Mouse (Mus musculus): ENCODE results near the gene Elp6. TPM values are rescaled to one million over a fixed set of nuclear protein-coding genes. Genes with fewer than 3 reads are reported as not detected.
A peak's percentile ranks its signal among the peaks of the same experiment; 100 is the strongest.

Gene Elp6
- total RNA-seq (2014; rRNA removed) (27.8 and 35.2 TPM in 2 replicates), polyA plus RNA-seq (2015; fragmentation: Nextera tagmentation; extraction: Ambion mirVana) (27.1 and 27.5 TPM in 2 replicates)

DNA sequence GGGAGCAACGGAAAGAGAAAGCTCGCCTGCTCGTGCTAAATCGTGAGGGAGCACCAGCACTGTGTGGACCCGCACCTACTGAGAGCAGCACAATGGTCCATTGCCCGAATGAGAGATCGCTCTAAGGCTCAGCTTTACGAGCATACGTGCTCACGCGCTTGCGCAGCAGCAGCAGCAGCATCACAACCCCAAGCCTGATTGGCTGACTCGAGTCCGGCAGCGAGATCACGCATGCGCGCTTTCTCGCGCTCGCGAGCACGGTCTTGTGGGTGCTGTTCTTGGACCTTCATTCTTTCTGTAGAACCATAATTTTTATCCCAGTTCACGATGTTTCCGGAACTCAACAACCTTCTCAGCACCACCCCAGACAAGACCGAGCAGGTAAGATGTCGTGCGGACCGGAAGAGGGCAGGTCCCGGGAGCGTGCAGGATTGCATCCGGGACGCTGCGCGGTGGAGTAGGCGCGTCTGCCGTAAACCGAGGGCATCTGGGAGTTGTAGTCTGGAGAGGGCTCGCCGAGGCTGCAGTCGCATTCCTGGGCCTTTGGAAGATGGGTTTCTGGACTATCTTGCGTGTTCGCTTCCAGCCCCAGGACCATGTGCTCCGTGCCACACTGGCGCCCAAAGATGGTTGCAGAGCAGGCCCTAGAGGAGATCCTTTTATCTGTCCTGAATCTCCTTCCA, at the start of gene Elp6:
Elp6 (plus strand) TSS at position 205 of the 683 bp plus-strand sequence.
- under 1% methylated on average over 46 of the region's 46 CpGs for WGBS
- peak; percentile 42; the same call in 1 of the 2 replicates for TF ChIP-seq CTCF (IDR thresholded peaks at IDR 0.05; ENCODE audit: low read depth)
- H3K9me3 ChIP-seq (ENCODE audit: low read length) = no peaks in the 10 kb centered on the region
- H3K9ac ChIP-seq = peak within 1 kb of the TSS; percentile 57
- H3K36me3 ChIP-seq (ENCODE audit: insufficient read depth) = peaks cover 5% of the 10 kb centered on the region
- no peaks in the 10 kb centered on the region for H3K4me1 ChIP-seq (ENCODE audit: insufficient read depth)
- ATAC-seq = peak; percentile 98
- DNase-seq = peak; percentile 98
- peak within 1 kb of the TSS; percentile 94 for H3K27ac ChIP-seq (ENCODE audit: low read depth, low read length)
- peak within 1 kb of the TSS; percentile 57 for H3K4me2 ChIP-seq (ENCODE audit: low read depth)
- H3K4me3 ChIP-seq (ENCODE audit: low read depth, low read length) = peak within 1 kb of the TSS; percentile 49
- H3K27me3 ChIP-seq (ENCODE audit: insufficient read depth, low read length) = no peaks in the 10 kb centered on the region

- TF ChIP-seq CTCF (IDR thresholded peaks at IDR 0.05; ENCODE audit: low read depth) = no peak
- Histone ChIP-seq H3K4me2 (ENCODE audit: low read depth) (no peak overlapping the region), H3K36me3 (ENCODE audit: insufficient read depth) (peaks cover 23% of the 10 kb centered on the region), H3K27me3 (ENCODE audit: insufficient read depth, low read length) (no peaks in the 10 kb centered on the region), H3K4me1 (ENCODE audit: insufficient read depth) (peaks cover 19% of the 10 kb centered on the region), H3K4me3 (ENCODE audit: low read depth, low read length) (no peak overlapping the region), H3K9me3 (ENCODE audit: low read length) (no peaks in the 10 kb centered on the region), H3K27ac (ENCODE audit: low read depth, low read length) (peak overlapping the region; percentile 50), H3K9ac (no peak overlapping the region)
- ATAC-seq (peak; percentile 81), DNase-seq (peak; percentile 68)
- 24% methylated on average over 15 of the region's 15 CpGs for WGBS
Observed at GRCm38 (mm10) chr9:110255407-110256019, 49.5 kb upstream of the Elp6 start.

GRCm38 (mm10) chr9:110258646-110259045, 46.3 kb upstream of the Elp6 start:
- WGBS = 83% methylated on average over 6 of the region's 6 CpGs
- DNase-seq (no peak), ATAC-seq (no peak)
- Histone ChIP-seq H3K4me3 (ENCODE audit: low read depth, low read length) (no peak overlapping the region), H3K27ac (ENCODE audit: low read depth, low read length) (no peak overlapping the region), H3K9me3 (ENCODE audit: low read length) (no peaks in the 10 kb centered on the region), H3K4me1 (ENCODE audit: insufficient read depth) (peaks cover 10% of the 10 kb centered on the region; the same call in 1 of the 2 replicates), H3K9ac (no peak overlapping the region), H3K4me2 (ENCODE audit: low read depth) (no peak overlapping the region), H3K27me3 (ENCODE audit: insufficient read depth, low read length) (no peaks in the 10 kb centered on the region), H3K36me3 (ENCODE audit: insufficient read depth) (peaks cover 36% of the 10 kb centered on the region)
- TF ChIP-seq CTCF (IDR thresholded peaks at IDR 0.05; ENCODE audit: low read depth) = no peak

- no peak for ATAC-seq
- Histone ChIP-seq H3K36me3 (ENCODE audit: insufficient read depth) (peaks cover 36% of the 10 kb centered on the region), H3K27me3 (ENCODE audit: insufficient read depth, low read length) (no peaks in the 10 kb centered on the region)
Observed at GRCm38 (mm10) chr9:110259118-110259517, 45.9 kb upstream of the Elp6 start.

DNA sequence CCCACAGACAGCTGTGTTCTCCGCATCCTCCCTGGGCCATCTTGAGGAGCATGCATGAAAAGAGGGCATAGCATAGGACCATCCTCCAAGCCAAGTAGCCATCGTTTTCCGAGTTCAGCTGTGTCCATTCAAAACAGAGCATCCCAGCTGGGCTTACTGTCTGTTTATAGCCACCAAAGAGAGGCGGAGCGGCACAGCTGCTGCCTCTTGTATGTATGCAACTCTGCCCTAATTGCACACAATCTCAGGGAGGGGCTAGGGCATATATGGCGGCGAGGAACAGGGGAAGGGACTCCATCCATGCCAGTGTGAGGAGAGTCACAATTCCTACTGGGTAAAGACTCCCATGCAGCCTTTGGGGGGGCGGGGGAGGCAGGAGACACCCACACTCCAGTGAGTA, 41.8 kb upstream of the Elp6 start:
- Histone ChIP-seq H3K36me3 (ENCODE audit: insufficient read depth) (peaks cover 33% of the 10 kb centered on the region), H3K9ac (no peak overlapping the region), H3K4me1 (ENCODE audit: insufficient read depth) (no peaks in the 10 kb centered on the region), H3K27me3 (ENCODE audit: insufficient read depth, low read length) (no peaks in the 10 kb centered on the region), H3K4me2 (ENCODE audit: low read depth) (no peak overlapping the region), H3K9me3 (ENCODE audit: low read length) (no peaks in the 10 kb centered on the region), H3K4me3 (ENCODE audit: low read depth, low read length) (no peak overlapping the region), H3K27ac (ENCODE audit: low read depth, low read length) (no peak overlapping the region)
- TF ChIP-seq CTCF (IDR thresholded peaks at IDR 0.05; ENCODE audit: low read depth) = no peak
- WGBS = 81% methylated on average over 8 of the region's 8 CpGs
- ATAC-seq (peak; percentile 43; the same call in 1 of the 2 replicates), DNase-seq (no peak)

More at GRCm38 (mm10) chr9:110259118-110259517, 45.9 kb upstream of the Elp6 start:
- no peak for TF ChIP-seq CTCF (IDR thresholded peaks at IDR 0.05; ENCODE audit: low read depth)
- no peak for DNase-seq
- WGBS = 90% methylated on average over 3 of the region's 3 CpGs
- no peak overlapping the region for H3K9ac ChIP-seq
- no peaks in the 10 kb centered on the region for H3K9me3 ChIP-seq (ENCODE audit: low read length)
- no peak overlapping the region for H3K27ac ChIP-seq (ENCODE audit: low read depth, low read length)
- no peak overlapping the region for H3K4me3 ChIP-seq (ENCODE audit: low read depth, low read length)
- H3K4me1 ChIP-seq (ENCODE audit: insufficient read depth) = peaks cover 10% of the 10 kb centered on the region; the same call in 1 of the 2 replicates
- H3K4me2 ChIP-seq (ENCODE audit: low read depth) = no peak overlapping the region

DNA sequence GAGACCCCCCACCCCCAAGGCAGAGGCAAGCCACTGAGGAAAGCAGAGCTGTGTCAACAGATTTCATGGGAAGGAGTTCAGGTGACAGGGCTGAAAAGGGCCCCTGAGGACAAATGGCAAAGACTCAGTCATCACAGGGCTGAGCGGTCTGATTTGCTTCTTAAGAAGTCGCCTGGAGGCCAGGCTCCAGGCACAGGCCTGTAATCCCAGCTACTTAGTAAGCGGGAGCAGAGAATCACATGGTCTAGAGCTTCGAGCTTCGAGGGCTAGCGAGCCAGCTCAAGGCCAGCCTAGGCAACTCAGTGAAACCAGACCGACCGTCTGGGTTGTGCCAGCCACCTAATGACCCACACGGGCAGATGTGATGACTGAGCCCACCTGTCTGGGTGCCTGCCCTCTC, 40.0 kb upstream of the Elp6 start:
- ATAC-seq = no peak
- H3K4me3 ChIP-seq (ENCODE audit: low read depth, low read length) = no peak overlapping the region
- 74% methylated on average over 9 of the region's 9 CpGs for WGBS

GRCm38 (mm10) chr9:110268416-110268815, 36.6 kb upstream of the Elp6 start:
- ATAC-seq = no peak
- Histone ChIP-seq H3K4me1 (ENCODE audit: insufficient read depth) (no peaks in the 10 kb centered on the region), H3K9ac (no peak overlapping the region), H3K4me2 (ENCODE audit: low read depth) (no peak overlapping the region), H3K36me3 (ENCODE audit: insufficient read depth) (no peaks in the 10 kb centered on the region), H3K27me3 (ENCODE audit: insufficient read depth, low read length) (no peaks in the 10 kb centered on the region), H3K27ac (ENCODE audit: low read depth, low read length) (no peak overlapping the region), H3K4me3 (ENCODE audit: low read depth, low read length) (no peak overlapping the region), H3K9me3 (ENCODE audit: low read length) (no peaks in the 10 kb centered on the region)
- no peak for DNase-seq
- no peak for TF ChIP-seq CTCF (IDR thresholded peaks at IDR 0.05; ENCODE audit: low read depth)
- 88% methylated on average over 10 of the region's 10 CpGs for WGBS

More for the DNA sequence above, 40.0 kb upstream of the Elp6 start:
- H3K9me3 ChIP-seq (ENCODE audit: low read length) = no peaks in the 10 kb centered on the region
- no peak for DNase-seq
- H3K27me3 ChIP-seq (ENCODE audit: insufficient read depth, low read length) = no peaks in the 10 kb centered on the region
- H3K4me2 ChIP-seq (ENCODE audit: low read depth) = no peak overlapping the region
- no peak for TF ChIP-seq CTCF (IDR thresholded peaks at IDR 0.05; ENCODE audit: low read depth)
- H3K9ac ChIP-seq = no peak overlapping the region
- H3K27ac ChIP-seq (ENCODE audit: low read depth, low read length) = no peak overlapping the region
- H3K36me3 ChIP-seq (ENCODE audit: insufficient read depth) = peaks cover 20% of the 10 kb centered on the region
- no peaks in the 10 kb centered on the region for H3K4me1 ChIP-seq (ENCODE audit: insufficient read depth)

Data from forebrain, postnatal 0 days (tissue).